Mouse (Mus musculus) MEL (cell line): ENCODE measurements around the gene Hoxc5. TPM values are rescaled to one million over a fixed set of nuclear protein-coding genes. Genes with fewer than 3 reads are reported as not detected.

Experiments used
- DNase-seq: peaks from one replicate; pipeline ENCODE4 v3.0.0; 2011; ENCODE audit warnings: low read depth, low spot score
- H3K27ac ChIP-seq: 2 replicates; pipeline ENCODE4 v1.5.1; 2012; ENCODE audit warnings: low read depth, mild to moderate bottlenecking, control low read depth, low read length, moderate library complexity; ENCODE audit not compliant: control insufficient read depth
- H3K27me3 ChIP-seq, 2 experiments: fragments of 150-350 bp in 1 of 2; sonication (generic) in 1 of 2; 2 replicates each; pipeline ENCODE4 v1.6.1; 2012; ENCODE audit warnings: low read length in 2 of 2, mild to moderate bottlenecking in 2 of 2, improper control_type of control experiment in 1 of 2, moderate library complexity in 1 of 2; ENCODE audit not compliant: insufficient read depth in 2 of 2, control insufficient read depth in 1 of 2
- H3K36me3 ChIP-seq, 2 experiments: 2 replicates each; pipeline ENCODE4 v1.6.1; 2012 to 2014; ENCODE audit warnings: low read length in 2 of 2, improper control_type of control experiment in 1 of 2, inconsistent platforms in 1 of 2, mild to moderate bottlenecking in 1 of 2; ENCODE audit not compliant: insufficient read depth in 2 of 2, control insufficient read depth in 1 of 2
- H3K4me1 ChIP-seq, 2 experiments: fragments of 150-350 bp in 1 of 2; sonication (generic) in 1 of 2; 2 replicates each; pipeline ENCODE4 v1.6.1; 2012; ENCODE audit warnings: low read length in 2 of 2, improper control_type of control experiment in 1 of 2, mild to moderate bottlenecking in 1 of 2; ENCODE audit not compliant: insufficient read depth in 2 of 2, control insufficient read depth in 1 of 2
- H3K4me3 ChIP-seq, 2 experiments: fragments of 150-350 bp in 1 of 2; sonication (generic) in 1 of 2; 2 replicates each; pipeline ENCODE4 v1.5.1; 2012; ENCODE audit warnings: low read depth in 2 of 2, low read length in 2 of 2, mild to moderate bottlenecking in 2 of 2, moderate library complexity in 2 of 2, control low read depth in 1 of 2, improper control_type of control experiment in 1 of 2; ENCODE audit not compliant: control insufficient read depth in 1 of 2, insufficient read depth in 1 of 2
- H3K79me2 ChIP-seq: 2 replicates; pipeline ENCODE4 v1.6.1; 2012; ENCODE audit warnings: mild to moderate bottlenecking, low read length, moderate library complexity; ENCODE audit not compliant: control insufficient read depth, poor library complexity, insufficient read depth
- H3K9ac ChIP-seq: 2 replicates; pipeline ENCODE4 v1.6.1; 2012; ENCODE audit warnings: low read depth, mild to moderate bottlenecking, control low read depth, low read length, moderate library complexity; ENCODE audit not compliant: control insufficient read depth, poor library complexity, severe bottlenecking
- H3K9me3 ChIP-seq: fragments of 150-350 bp; sonication (generic); replicated peaks from 2 replicates; pipeline ENCODE4 v1.6.1; 2012; ENCODE audit warnings: mild to moderate bottlenecking, low read length, improper control_type of control experiment, moderate library complexity; ENCODE audit not compliant: insufficient read depth
- CHD2 ChIP-seq: IDR thresholded peaks from 2 replicates; pipeline ENCODE4 v1.6.1; 2011; ENCODE audit warnings: low read length, improper control_type of control experiment
- CTCF ChIP-seq, 3 experiments: IDR thresholded peaks in 2 of 3; conservative IDR thresholded peaks in 1 of 3; 2 replicates each; pipeline ENCODE4 v1.5.1; 2011 to 2012; ENCODE audit warnings: low read length in 3 of 3, low read depth in 2 of 3, mild to moderate bottlenecking in 2 of 3, improper control_type of control experiment in 1 of 3, inconsistent platforms in 1 of 3, mixed read lengths in 1 of 3, moderate library complexity in 1 of 3; ENCODE audit not compliant: control insufficient read depth in 1 of 3, insufficient read depth in 1 of 3, poor library complexity in 1 of 3, severe bottlenecking in 1 of 3
- GABPA ChIP-seq: IDR thresholded peaks from 2 replicates; pipeline ENCODE4 v1.6.1; 2012; ENCODE audit warnings: low read depth, mild to moderate bottlenecking, inconsistent platforms, low read length, improper control_type of control experiment, moderate library complexity
- HCFC1 ChIP-seq: IDR thresholded peaks from 2 replicates; pipeline ENCODE4 v1.6.1; 2012; ENCODE audit warnings: low read depth, mild to moderate bottlenecking, inconsistent platforms, low read length, improper control_type of control experiment, moderate library complexity
- KAT2A ChIP-seq: conservative IDR thresholded peaks from 2 replicates; pipeline ENCODE4 v1.6.1; 2012; ENCODE audit warnings: low read depth, low read length, improper control_type of control experiment, inconsistent platforms
- MAX ChIP-seq: IDR thresholded peaks from 2 replicates; pipeline ENCODE4 v1.6.1; 2011; ENCODE audit warnings: low read length, improper control_type of control experiment
- MEF2A ChIP-seq: IDR thresholded peaks from 2 replicates; pipeline ENCODE4 v1.6.1; 2014; ENCODE audit warnings: low read depth, mild to moderate bottlenecking, inconsistent platforms, low read length, improper control_type of control experiment; ENCODE audit not compliant: poor library complexity, insufficient replicate concordance, severe bottlenecking; ENCODE audit errors: extremely low read depth
- MXI1 ChIP-seq: IDR thresholded peaks from 2 replicates; pipeline ENCODE4 v1.6.1; 2011; ENCODE audit warnings: mild to moderate bottlenecking, low read depth, low read length, improper control_type of control experiment
- MYB ChIP-seq: IDR thresholded peaks from 2 replicates; pipeline ENCODE4 v1.6.1; 2011; ENCODE audit warnings: mild to moderate bottlenecking, low read depth, low read length, improper control_type of control experiment
- MYC ChIP-seq: IDR thresholded peaks from 2 replicates; pipeline ENCODE4 v1.6.1; 2011; ENCODE audit warnings: low read depth, mild to moderate bottlenecking, low read length, improper control_type of control experiment, moderate library complexity
- POLR2A ChIP-seq, 2 experiments: IDR thresholded peaks; 2 replicates each; pipeline ENCODE4 v1.6.1; 2011 to 2012; ENCODE audit warnings: low read length in 2 of 2, mild to moderate bottlenecking in 2 of 2, control low read depth in 1 of 2, improper control_type of control experiment in 1 of 2, low read depth in 1 of 2, moderate library complexity in 1 of 2; ENCODE audit not compliant: control insufficient read depth in 1 of 2, insufficient read depth in 1 of 2, poor library complexity in 1 of 2
- POLR2AphosphoS2 ChIP-seq: IDR thresholded peaks from 2 replicates; pipeline ENCODE4 v1.6.1; 2011; ENCODE audit warnings: low read length, improper control_type of control experiment
- RCOR1 ChIP-seq: IDR thresholded peaks from 2 replicates; pipeline ENCODE4 v1.6.1; 2012; ENCODE audit warnings: low read depth, mild to moderate bottlenecking, inconsistent platforms, low read length, improper control_type of control experiment
- TAL1 ChIP-seq: IDR thresholded peaks from 2 replicates; pipeline ENCODE4 v1.6.1; 2012; ENCODE audit warnings: mild to moderate bottlenecking, inconsistent platforms, low read length, moderate library complexity, mixed read lengths
- TCF12 ChIP-seq: IDR thresholded peaks from 2 replicates; pipeline ENCODE4 v1.6.1; 2014; ENCODE audit warnings: low read depth, mild to moderate bottlenecking, inconsistent platforms, low read length, improper control_type of control experiment, moderate library complexity
- UBTF ChIP-seq: IDR thresholded peaks from 2 replicates; pipeline ENCODE4 v1.6.1; 2012; ENCODE audit warnings: low read depth, mild to moderate bottlenecking, inconsistent platforms, low read length, improper control_type of control experiment, moderate library complexity, borderline replicate concordance; ENCODE audit not compliant: insufficient read depth
- USF1 ChIP-seq: IDR thresholded peaks from 2 replicates; pipeline ENCODE4 v1.6.1; 2014; ENCODE audit warnings: low read depth, mild to moderate bottlenecking, inconsistent platforms, low read length, improper control_type of control experiment, moderate library complexity
- USF2 ChIP-seq, 2 experiments: IDR thresholded peaks; 2 replicates each; pipeline ENCODE4 v1.6.1; 2011 to 2012; ENCODE audit warnings: improper control_type of control experiment in 2 of 2, low read length in 2 of 2, borderline replicate concordance in 1 of 2, inconsistent platforms in 1 of 2, low read depth in 1 of 2, mild to moderate bottlenecking in 1 of 2; ENCODE audit not compliant: insufficient read depth in 1 of 2
- ZC3H11A ChIP-seq: IDR thresholded peaks from 2 replicates; pipeline ENCODE4 v1.6.1; 2012; ENCODE audit warnings: low read depth, mild to moderate bottlenecking, inconsistent platforms, low read length, improper control_type of control experiment
- ZMIZ1 ChIP-seq: IDR thresholded peaks from 2 replicates; pipeline ENCODE4 v1.6.1; 2012; ENCODE audit warnings: low read depth, mild to moderate bottlenecking, inconsistent platforms, low read length, improper control_type of control experiment, moderate library complexity
- ZNF384 ChIP-seq: IDR thresholded peaks from 2 replicates; pipeline ENCODE4 v1.6.1; 2012; ENCODE audit warnings: low read depth, mild to moderate bottlenecking, inconsistent platforms, low read length, improper control_type of control experiment
- polyA plus RNA-seq, 2 experiments: library from polyadenylated mRNA; stranded (reverse) in 1 of 2; unstranded in 1 of 2; fragments of >175 nt in 1 of 2; fragments of >200 nt in 1 of 2; gene quantifications; 2 replicates each; pipeline versions ENCODE4 v1.2.1 to v1.2.4; 2012; ENCODE audit warnings: low replicate concordance in 2 of 2, low read depth in 1 of 2; ENCODE audit not compliant: insufficient read length in 2 of 2, insufficient read depth in 1 of 2, missing spikeins in 1 of 2
- total RNA-seq: library from RNA; depleted of rRNA; stranded (reverse); fragments of 300-350 nt; gene quantifications from 2 replicates; pipeline ENCODE4 v1.2.3, GENCODE M21; 2012

Hoxc5 gene
- total and polyA plus RNA-seq, 3 experiments = 0.46 to 3.0 TPM; not detected in 1

DNA sequence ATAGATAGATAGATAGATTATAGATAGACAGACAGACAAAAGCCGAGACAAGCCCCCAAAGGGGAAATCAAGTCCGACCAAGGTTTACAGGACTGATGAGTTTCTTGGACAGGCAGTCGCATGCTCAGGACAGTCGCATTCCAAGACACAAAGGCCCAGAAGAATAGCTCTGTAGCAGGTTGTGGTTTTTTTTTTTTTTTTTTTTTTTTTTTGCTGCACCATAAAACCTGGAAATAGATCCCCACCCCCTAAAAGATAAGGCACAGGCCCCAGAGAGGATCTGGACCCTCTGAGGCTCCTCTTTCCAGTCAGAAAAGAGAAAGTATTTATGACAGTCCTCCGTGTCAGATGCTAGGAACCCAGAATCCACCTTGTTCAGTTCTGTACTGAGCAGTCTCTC, 20.8 kb downstream of the Hoxc5 start:
- no peaks in the 10 kb centered on the region for H3K27me3 ChIP-seq

GRCm38 (mm10) chr15:102990461-102991397, 23.5 kb downstream of the Hoxc5 start, which contains the start of gene Hoxc8:
Gene Hoxc8, plus strand, starts transcription at chr15:102990607.
- H3K79me2 ChIP-seq = no peaks in the 10 kb centered on the region
- no peaks in the 10 kb centered on the region for H3K9me3 ChIP-seq
- H3K4me3 ChIP-seq = no peak within 1 kb of the TSS
- no peak within 1 kb of the TSS for H3K9ac ChIP-seq
- H3K27me3 ChIP-seq = no peaks in the 10 kb centered on the region
- 0 out of 4 replicates have a peak, but pooled peaks cover 0 to 4% of the 10 kb centered on the region in 2 experiments for H3K4me1 ChIP-seq
- H3K27ac ChIP-seq = no peak within 1 kb of the TSS
- no peak for DNase-seq
- TF ChIP-seq GABPA = no peak
- no peak for TF ChIP-seq TAL1
- no peak for TF ChIP-seq MYC
- TF ChIP-seq HCFC1 = no peak
- no peak for TF ChIP-seq ZNF384
- H3K36me3 ChIP-seq = peaks cover 0 to 3% of the 10 kb centered on the region in 2 experiments; a peak in 1 of 4 replicates

More for the DNA sequence above, 20.8 kb downstream of the Hoxc5 start:
- no peaks in the 10 kb centered on the region for H3K9me3 ChIP-seq
- no peak for TF ChIP-seq CTCF (IDR thresholded peaks at IDR 0.05 in 2 of 3, conservative IDR thresholded peaks at IDR 0.05 in 1 of 3; ENCODE audit: control insufficient read depth in 1 of 3, insufficient read depth in 1 of 3, low read depth in 2 of 3, low read length in 3 of 3, poor library complexity in 1 of 3, severe bottlenecking in 1 of 3)
- no peak for TF ChIP-seq MYC
- peak; percentile 90 for TF ChIP-seq ZNF384
- no peak for TF ChIP-seq USF2 (IDR thresholded peaks at IDR 0.05; ENCODE audit: borderline replicate concordance in 1 of 2, insufficient read depth in 1 of 2, low read depth in 1 of 2, low read length in 2 of 2)
- no peak overlapping the region for H3K27ac ChIP-seq
- DNase-seq = no peak
- H3K79me2 ChIP-seq = no peaks in the 10 kb centered on the region
- no peak overlapping the region for H3K4me3 ChIP-seq
- peaks cover 0 to 3% of the 10 kb centered on the region in 2 experiments; a peak in 2 of 4 replicates for H3K36me3 ChIP-seq
- 0 out of 4 replicates have a peak, but pooled peaks cover 0 to 4% of the 10 kb centered on the region in 2 experiments for H3K4me1 ChIP-seq
- H3K9ac ChIP-seq = no peak overlapping the region

DNA sequence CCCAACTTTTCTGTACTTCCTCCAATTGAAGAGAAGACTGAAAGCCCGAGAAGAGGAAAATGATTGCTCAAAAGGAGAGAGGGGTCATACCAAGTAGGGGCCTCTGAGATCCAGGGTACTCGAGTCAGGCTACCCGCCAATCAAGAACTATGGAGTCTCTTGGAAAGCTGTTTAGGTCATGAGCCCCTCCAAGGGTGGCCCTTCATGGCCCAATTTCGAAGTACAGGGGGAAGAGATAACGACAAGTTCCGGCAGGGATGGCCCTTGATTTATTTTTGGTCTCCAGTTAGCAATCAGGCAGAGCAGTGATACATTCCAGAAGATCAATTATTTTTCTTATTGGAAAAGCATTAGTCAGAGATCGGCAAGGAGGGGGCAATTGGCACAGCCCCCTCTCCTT, 24.5 kb downstream of the Hoxc5 start:
- no peak overlapping the region for H3K4me3 ChIP-seq
- TF ChIP-seq HCFC1 = no peak
- TF ChIP-seq MAX = no peak
- TF ChIP-seq ZMIZ1 = no peak
- TF ChIP-seq POLR2AphosphoS2 = no peak
- no peak for TF ChIP-seq POLR2A (IDR thresholded peaks at IDR 0.05; ENCODE audit: control insufficient read depth in 1 of 2, insufficient read depth in 1 of 2, low read depth in 1 of 2, low read length in 2 of 2, poor library complexity in 1 of 2)
- no peak for TF ChIP-seq USF1
- TF ChIP-seq MEF2A = no peak
- no peak for TF ChIP-seq CTCF (IDR thresholded peaks at IDR 0.05 in 2 of 3, conservative IDR thresholded peaks at IDR 0.05 in 1 of 3; ENCODE audit: control insufficient read depth in 1 of 3, insufficient read depth in 1 of 3, low read depth in 2 of 3, low read length in 3 of 3, poor library complexity in 1 of 3, severe bottlenecking in 1 of 3)
- no peak for TF ChIP-seq CHD2
- TF ChIP-seq UBTF = no peak
- no peak for TF ChIP-seq MYB
- TF ChIP-seq ZC3H11A = no peak
- no peak for TF ChIP-seq KAT2A
- TF ChIP-seq TCF12 = no peak
- no peak for TF ChIP-seq RCOR1
- no peak for TF ChIP-seq MXI1
- no peak overlapping the region for H3K27ac ChIP-seq
- no peaks in the 10 kb centered on the region for H3K27me3 ChIP-seq
- no peaks in the 10 kb centered on the region for H3K79me2 ChIP-seq
- H3K9me3 ChIP-seq = no peaks in the 10 kb centered on the region
- no peak overlapping the region for H3K9ac ChIP-seq
- H3K4me1 ChIP-seq = 0 out of 4 replicates have a peak, but pooled peaks cover 0 to 7% of the 10 kb centered on the region in 2 experiments
- H3K36me3 ChIP-seq = peaks cover 0 to 8% of the 10 kb centered on the region in 2 experiments; a peak in 1 of 4 replicates
- no peak for DNase-seq
